Mouse (Mus musculus) liver, embryonic 12.5 days (tissue): ENCODE data around the gene Enah. TPM values are rescaled to one million over a fixed set of nuclear protein-coding genes. Genes with fewer than 3 reads are reported as not detected.

ENCODE experiments used
- ATAC-seq: fragments of 200-750 bp; cut with Nextera tagmentation; 2 replicates; pipeline ENCODE4 v1.8.0; 2017; ENCODE audit warnings: moderate number of reproducible peaks, mild to moderate bottlenecking, moderate library complexity
- H3K27ac ChIP-seq: fragments of 300-500 bp; sonication (generic); 2 replicates; pipeline ENCODE4 v1.5.1; 2016; ENCODE audit warnings: mild to moderate bottlenecking
- H3K27me3 ChIP-seq: fragments of 300-500 bp; sonication (generic); replicated peaks from 2 replicates; pipeline ENCODE4 v1.6.1; 2016; ENCODE audit warnings: mild to moderate bottlenecking, moderate library complexity
- H3K36me3 ChIP-seq: fragments of 300-500 bp; sonication (generic); 2 replicates; pipeline ENCODE4 v1.6.1; 2016; ENCODE audit warnings: mild to moderate bottlenecking, moderate library complexity
- H3K4me1 ChIP-seq: fragments of 300-500 bp; sonication (generic); 2 replicates; pipeline ENCODE4 v1.6.1; 2016
- H3K4me2 ChIP-seq: fragments of 300-500 bp; sonication (generic); 2 replicates; pipeline ENCODE4 v1.6.1; 2016; ENCODE audit warnings: mild to moderate bottlenecking, moderate library complexity
- H3K4me3 ChIP-seq: fragments of 300-500 bp; sonication (generic); 2 replicates; pipeline ENCODE4 v1.5.1; 2016; ENCODE audit warnings: mild to moderate bottlenecking, moderate library complexity
- H3K9ac ChIP-seq: fragments of 300-500 bp; sonication (generic); 2 replicates; pipeline ENCODE4 v1.6.1; 2016; ENCODE audit warnings: mild to moderate bottlenecking, moderate library complexity
- H3K9me3 ChIP-seq: fragments of 300-500 bp; sonication (generic); replicated peaks from 2 replicates; pipeline ENCODE4 v1.6.1; 2016; ENCODE audit warnings: mild to moderate bottlenecking, moderate library complexity
- WGBS: fragments of 180-500 bp; shearing (Covaris S2); methylation state at CpG from one replicate; pipeline ENCODE4 v1.1.7; 2016; ENCODE audit not compliant: insufficient replicate concordance; 5-methylcytosine and 5-hydroxymethylcytosine counted together
- polyA plus RNA-seq: library from polyadenylated mRNA; unstranded; fragments of >200 nt; fragmentation: Nextera tagmentation; extraction: Ambion mirVana; gene quantifications from 2 replicates; pipeline ENCODE4 v1.2.1, GENCODE M21; 2016

Gene Enah
- 2.8 and 3.1 TPM in 2 replicates for polyA plus RNA-seq

- H3K4me3 ChIP-seq, result peak within 1 kb of the TSS; percentile 66
- H3K4me2 ChIP-seq, result peak within 1 kb of the TSS; percentile 77
- no peaks in the 10 kb centered on the region for H3K4me1 ChIP-seq
- peaks cover 61% of the 10 kb centered on the region for H3K27me3 ChIP-seq
- H3K9ac ChIP-seq, result peak within 1 kb of the TSS; percentile 65
- no peaks in the 10 kb centered on the region for H3K9me3 ChIP-seq
- ATAC-seq, result peak; percentile 35; the same call in 1 of the 2 replicates
- no peaks in the 10 kb centered on the region for H3K36me3 ChIP-seq
- peak within 1 kb of the TSS; percentile 65; the same call in 1 of the 2 replicates for H3K27ac ChIP-seq
- 1% methylated on average over 47 of the region's 109 CpGs for WGBS
These were observed at the start of gene Enah for GRCm38 (mm10) chr1:182019926-182020801. Enah (minus strand) TSS chr1:182019990.

- no peak for ATAC-seq
- WGBS, result 77% methylated on average over 7 of the region's 7 CpGs
- Histone ChIP-seq H3K36me3 (no peaks in the 10 kb centered on the region), H3K4me1 (no peaks in the 10 kb centered on the region), H3K9ac (no peak overlapping the region), H3K9me3 (no peaks in the 10 kb centered on the region), H3K4me3 (no peak overlapping the region), H3K4me2 (no peak overlapping the region), H3K27ac (no peak overlapping the region), H3K27me3 (no peaks in the 10 kb centered on the region)
These were observed 48.3 kb upstream of the Enah start for GRCm38 (mm10) chr1:182068136-182068535.

- H3K4me1 ChIP-seq, result no peaks in the 10 kb centered on the region
- no peak overlapping the region for H3K4me3 ChIP-seq
- H3K36me3 ChIP-seq, result no peaks in the 10 kb centered on the region
- H3K27ac ChIP-seq, result no peak overlapping the region
- H3K9ac ChIP-seq, result no peak overlapping the region
- H3K9me3 ChIP-seq, result no peaks in the 10 kb centered on the region
- ATAC-seq, result no peak
- 51% methylated on average over 9 of the region's 9 CpGs for WGBS
- no peak overlapping the region for H3K4me2 ChIP-seq
- no peaks in the 10 kb centered on the region for H3K27me3 ChIP-seq
These were observed 47.0 kb upstream of the Enah start for GRCm38 (mm10) chr1:182066527-182067465.

GRCm38 (mm10) chr1:182063716-182064115 lies 43.9 kb upstream of the Enah start:
- no peaks in the 10 kb centered on the region for H3K27me3 ChIP-seq

GRCm38 (mm10) chr1:182062801-182063200 lies 43.0 kb upstream of the Enah start:
- no peak for ATAC-seq
- Histone ChIP-seq H3K9me3 (no peaks in the 10 kb centered on the region), H3K4me2 (no peak overlapping the region), H3K4me1 (no peaks in the 10 kb centered on the region), H3K9ac (no peak overlapping the region), H3K27ac (no peak overlapping the region), H3K36me3 (no peaks in the 10 kb centered on the region), H3K4me3 (no peak overlapping the region), H3K27me3 (no peaks in the 10 kb centered on the region)
- WGBS, result 82% methylated on average over 8 of the region's 8 CpGs

More at GRCm38 (mm10) chr1:182063716-182064115, 43.9 kb upstream of the Enah start:
- Histone ChIP-seq H3K9ac (no peak overlapping the region), H3K36me3 (no peaks in the 10 kb centered on the region), H3K4me1 (no peaks in the 10 kb centered on the region), H3K4me3 (no peak overlapping the region), H3K27ac (no peak overlapping the region), H3K4me2 (no peak overlapping the region), H3K9me3 (no peaks in the 10 kb centered on the region)
- WGBS, result 56% methylated on average over 8 of the region's 8 CpGs
- ATAC-seq, result no peak

- 62% methylated on average over 4 of the region's 4 CpGs for WGBS
- no peak overlapping the region for H3K27ac ChIP-seq
These were observed 41.4 kb upstream of the Enah start for GRCm38 (mm10) chr1:182061203-182061602.

GRCm38 (mm10) chr1:182059806-182060205 lies 40.0 kb upstream of the Enah start:
- no peak for ATAC-seq
- Histone ChIP-seq H3K9ac (no peak overlapping the region), H3K4me1 (no peaks in the 10 kb centered on the region), H3K4me2 (no peak overlapping the region), H3K36me3 (no peaks in the 10 kb centered on the region), H3K27ac (no peak overlapping the region), H3K27me3 (no peaks in the 10 kb centered on the region), H3K9me3 (no peaks in the 10 kb centered on the region), H3K4me3 (no peak overlapping the region)
- WGBS, result 49% methylated on average over 5 of the region's 5 CpGs

More at GRCm38 (mm10) chr1:182061203-182061602, 41.4 kb upstream of the Enah start:
- ATAC-seq, result no peak
- no peaks in the 10 kb centered on the region for H3K36me3 ChIP-seq
- no peaks in the 10 kb centered on the region for H3K9me3 ChIP-seq
- H3K4me1 ChIP-seq, result no peaks in the 10 kb centered on the region
- H3K4me3 ChIP-seq, result no peak overlapping the region
- no peak overlapping the region for H3K4me2 ChIP-seq
- no peak overlapping the region for H3K9ac ChIP-seq
- H3K27me3 ChIP-seq, result no peaks in the 10 kb centered on the region

GRCm38 (mm10) chr1:182057998-182058397 lies 38.2 kb upstream of the Enah start:
- Histone ChIP-seq H3K9me3 (no peaks in the 10 kb centered on the region), H3K27ac (no peak overlapping the region), H3K9ac (no peak overlapping the region), H3K36me3 (no peaks in the 10 kb centered on the region), H3K4me3 (no peak overlapping the region), H3K4me1 (no peaks in the 10 kb centered on the region), H3K27me3 (no peaks in the 10 kb centered on the region), H3K4me2 (no peak overlapping the region)
- ATAC-seq, result no peak
- WGBS, result 72% methylated on average over 6 of the region's 6 CpGs

GRCm38 (mm10) chr1:182055122-182055521 lies 35.3 kb upstream of the Enah start:
- no peak overlapping the region for H3K27ac ChIP-seq
- no peak overlapping the region for H3K4me3 ChIP-seq
- H3K4me1 ChIP-seq, result no peaks in the 10 kb centered on the region
- H3K27me3 ChIP-seq, result no peaks in the 10 kb centered on the region
- H3K4me2 ChIP-seq, result no peak overlapping the region
- no peaks in the 10 kb centered on the region for H3K36me3 ChIP-seq
- no peak overlapping the region for H3K9ac ChIP-seq
- no peaks in the 10 kb centered on the region for H3K9me3 ChIP-seq
- WGBS, result 45% methylated on average over 9 of the region's 9 CpGs
- no peak for ATAC-seq

GRCm38 (mm10) chr1:182054651-182055050 lies 34.9 kb upstream of the Enah start:
- WGBS, result 75% methylated on average over 6 of the region's 6 CpGs
- no peak overlapping the region for H3K27ac ChIP-seq
- ATAC-seq, result no peak

GRCm38 (mm10) chr1:182052973-182053372 lies 33.2 kb upstream of the Enah start:
- no peaks in the 10 kb centered on the region for H3K27me3 ChIP-seq
- no peak overlapping the region for H3K9ac ChIP-seq
- ATAC-seq, result no peak
- no peak overlapping the region for H3K4me3 ChIP-seq
- 64% methylated on average over 10 of the region's 10 CpGs for WGBS
- H3K27ac ChIP-seq, result no peak overlapping the region
- no peak overlapping the region for H3K4me2 ChIP-seq
- no peaks in the 10 kb centered on the region for H3K9me3 ChIP-seq
- no peaks in the 10 kb centered on the region for H3K36me3 ChIP-seq
- no peaks in the 10 kb centered on the region for H3K4me1 ChIP-seq

More at GRCm38 (mm10) chr1:182054651-182055050, 34.9 kb upstream of the Enah start:
- no peaks in the 10 kb centered on the region for H3K9me3 ChIP-seq
- no peaks in the 10 kb centered on the region for H3K4me1 ChIP-seq
- H3K27me3 ChIP-seq, result no peaks in the 10 kb centered on the region
- H3K4me2 ChIP-seq, result no peak overlapping the region
- H3K36me3 ChIP-seq, result no peaks in the 10 kb centered on the region
- H3K4me3 ChIP-seq, result no peak overlapping the region
- H3K9ac ChIP-seq, result no peak overlapping the region

GRCm38 (mm10) chr1:182052385-182052784 lies 32.6 kb upstream of the Enah start:
- Histone ChIP-seq H3K4me3 (no peak overlapping the region), H3K4me2 (no peak overlapping the region), H3K4me1 (no peaks in the 10 kb centered on the region), H3K9ac (no peak overlapping the region), H3K36me3 (no peaks in the 10 kb centered on the region), H3K27me3 (no peaks in the 10 kb centered on the region), H3K9me3 (no peaks in the 10 kb centered on the region), H3K27ac (no peak overlapping the region)
- no peak for ATAC-seq
- 77% methylated on average over 7 of the region's 7 CpGs for WGBS
